Mouse (Mus musculus) heart, embryonic 16.5 days (tissue): ENCODE results near the gene Sox2. TPM values are rescaled to one million over a fixed set of nuclear protein-coding genes. Genes with fewer than 3 reads are reported as not detected.

Experiments
- ATAC-seq: fragments of 200-750 bp; cut with Nextera tagmentation; replicated peaks from 2 replicates; pipeline ENCODE4 v1.8.0; 2017; ENCODE audit warnings: moderate number of reproducible peaks; ENCODE audit not compliant: insufficient read depth, low FRiP score; ENCODE audit errors: extremely low read depth
- H3K27ac ChIP-seq: fragments of 300-500 bp; sonication (generic); 2 replicates; pipeline ENCODE4 v1.5.1; 2014; ENCODE audit warnings: mild to moderate bottlenecking, low read length, control low read depth, moderate library complexity
- H3K27me3 ChIP-seq: fragments of 300-500 bp; sonication (generic); 2 replicates; pipeline ENCODE4 v1.6.1; 2014; ENCODE audit warnings: low read length, mixed read lengths; ENCODE audit not compliant: control insufficient read depth, insufficient read depth
- H3K36me3 ChIP-seq: fragments of 300-500 bp; sonication (generic); 2 replicates; pipeline ENCODE4 v1.6.1; 2014; ENCODE audit not compliant: control insufficient read depth, insufficient read depth
- H3K4me1 ChIP-seq: fragments of 300-500 bp; sonication (generic); 2 replicates; pipeline ENCODE4 v1.6.1; 2014; ENCODE audit warnings: low read length, mixed read lengths; ENCODE audit not compliant: control insufficient read depth, insufficient read depth
- H3K4me2 ChIP-seq: fragments of 300-500 bp; sonication (generic); 2 replicates; pipeline ENCODE4 v1.6.1; 2014; ENCODE audit warnings: low read depth, mild to moderate bottlenecking, control low read depth, low read length
- H3K4me3 ChIP-seq: fragments of 300-500 bp; sonication (generic); 2 replicates; pipeline ENCODE4 v1.5.1; 2014; ENCODE audit warnings: mild to moderate bottlenecking, control low read depth, low read length
- H3K9ac ChIP-seq: fragments of 300-500 bp; sonication (generic); 2 replicates; pipeline ENCODE4 v1.6.1; 2014; ENCODE audit warnings: low read length, control low read depth
- H3K9me3 ChIP-seq: fragments of 300-500 bp; sonication (generic); replicated peaks from 2 replicates; pipeline ENCODE4 v1.6.1; 2016; ENCODE audit warnings: low read length; ENCODE audit not compliant: control insufficient read depth
- WGBS: fragments of 180-500 bp; shearing (Covaris S2); extraction: QIAGEN DNeasy Blood & Tissue Kit; methylation state at CpG from one replicate; pipeline ENCODE4 v1.1.7; 2014; 5-methylcytosine and 5-hydroxymethylcytosine counted together
- polyA plus RNA-seq: library from polyadenylated mRNA; unstranded; fragments of >200 nt; fragmentation: Nextera tagmentation; extraction: Ambion mirVana; gene quantifications from 2 replicates; pipeline ENCODE4 v1.2.1, GENCODE M21; 2015

Gene Sox2
- polyA plus RNA-seq, 1 experiment from 2014 or later, result 0.09 TPM

GRCm38 (mm10) chr3:34640690-34641600 lies 9.3 kb upstream of the Sox2 start:
- H3K4me1 ChIP-seq, result peaks cover 8% of the 10 kb centered on the region
- H3K27ac ChIP-seq, result no peak overlapping the region
- H3K9me3 ChIP-seq, result no peaks in the 10 kb centered on the region
- 5% methylated on average over 33 of the region's 33 CpGs for WGBS
- H3K36me3 ChIP-seq, result no peaks in the 10 kb centered on the region
- H3K9ac ChIP-seq, result no peak overlapping the region
- H3K4me2 ChIP-seq, result peak overlapping the region; percentile 26; the same call in 1 of the 2 replicates
- ATAC-seq, result no peak
- H3K27me3 ChIP-seq, result peaks cover 90% of the 10 kb centered on the region
- H3K4me3 ChIP-seq, result 0 out of 2 replicates have a peak overlapping the region, but pooled peaks have one; percentile 3

- Histone ChIP-seq H3K9me3 (no peaks in the 10 kb centered on the region), H3K9ac (no peak overlapping the region), H3K4me3 (peak overlapping the region; percentile 37), H3K27ac (no peak overlapping the region), H3K36me3 (no peaks in the 10 kb centered on the region), H3K27me3 (peaks cover 93% of the 10 kb centered on the region), H3K4me1 (peaks cover 8% of the 10 kb centered on the region), H3K4me2 (peak overlapping the region; percentile 52)
- 2% methylated on average over 38 of the region's 38 CpGs for WGBS
- ATAC-seq, result no peak
These were observed 8.3 kb upstream of the Sox2 start for GRCm38 (mm10) chr3:34641756-34642497.

DNA sequence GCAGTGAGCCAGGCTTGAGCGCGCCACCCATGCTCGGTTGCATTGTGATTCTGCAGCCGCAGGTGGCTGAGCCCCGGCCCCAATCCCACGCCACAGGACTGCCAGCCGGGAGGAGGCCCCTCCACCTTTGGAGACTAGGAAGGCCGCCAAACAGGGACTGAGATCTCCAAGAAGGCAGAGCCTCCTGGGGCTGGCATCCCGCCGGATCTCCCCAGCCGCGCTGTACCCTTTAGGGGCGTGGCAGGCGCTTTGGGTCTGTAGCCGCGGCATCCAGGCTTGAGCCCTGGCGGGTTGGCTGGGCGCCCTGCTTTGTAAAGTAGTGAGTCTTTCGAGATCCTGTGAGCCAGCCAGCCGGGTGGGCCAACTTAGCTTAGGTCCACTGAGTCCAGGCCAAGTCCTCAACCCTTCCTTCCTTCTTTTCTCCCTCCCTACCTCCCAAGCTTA lies 7.7 kb upstream of the Sox2 start:
- Histone ChIP-seq H3K9me3 (no peaks in the 10 kb centered on the region), H3K4me1 (peaks cover 8% of the 10 kb centered on the region), H3K9ac (no peak overlapping the region), H3K4me2 (peak overlapping the region; percentile 52), H3K36me3 (no peaks in the 10 kb centered on the region), H3K27me3 (peaks cover 93% of the 10 kb centered on the region), H3K4me3 (peak overlapping the region; percentile 37), H3K27ac (no peak overlapping the region)
- WGBS, result under 1% methylated on average over 20 of the region's 20 CpGs
- no peak for ATAC-seq

DNA sequence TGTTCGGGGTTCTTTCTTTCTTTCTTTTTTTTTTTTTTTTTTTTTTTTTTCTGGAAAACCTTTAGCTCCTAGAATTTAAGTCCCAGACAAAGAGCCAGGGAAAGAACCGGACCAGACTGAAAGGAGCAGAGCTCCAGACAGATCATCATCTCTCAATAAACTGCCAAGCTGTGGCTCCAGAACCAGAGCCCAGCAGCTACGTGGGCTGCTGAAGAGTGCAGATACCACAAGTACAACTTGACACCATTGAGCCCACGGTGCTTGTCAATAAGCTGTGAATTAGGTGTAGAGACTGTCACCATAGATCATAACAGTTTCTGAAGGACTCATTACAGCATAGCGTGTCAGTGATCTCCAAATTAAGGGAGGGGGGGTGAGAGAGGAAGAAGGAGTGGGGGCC lies 7.1 kb upstream of the Sox2 start:
- no peak overlapping the region for H3K4me3 ChIP-seq
- H3K4me1 ChIP-seq, result peaks cover 8% of the 10 kb centered on the region
- H3K9me3 ChIP-seq, result no peaks in the 10 kb centered on the region
- no peak overlapping the region for H3K9ac ChIP-seq
- ATAC-seq, result no peak
- H3K36me3 ChIP-seq, result no peaks in the 10 kb centered on the region
- no peak overlapping the region for H3K27ac ChIP-seq
- 10% methylated on average over 5 of the region's 5 CpGs for WGBS
- H3K27me3 ChIP-seq, result peaks cover 92% of the 10 kb centered on the region
- H3K4me2 ChIP-seq, result no peak overlapping the region

- no peak for ATAC-seq
- Histone ChIP-seq H3K27ac (no peak overlapping the region), H3K27me3 (peaks cover 92% of the 10 kb centered on the region), H3K4me3 (no peak overlapping the region), H3K4me2 (no peak overlapping the region), H3K9ac (no peak overlapping the region), H3K9me3 (no peaks in the 10 kb centered on the region), H3K36me3 (no peaks in the 10 kb centered on the region), H3K4me1 (peaks cover 8% of the 10 kb centered on the region)
- WGBS, result 4% methylated on average over 15 of the region's 15 CpGs
These were observed 6.6 kb upstream of the Sox2 start for GRCm38 (mm10) chr3:34643536-34644115.

DNA sequence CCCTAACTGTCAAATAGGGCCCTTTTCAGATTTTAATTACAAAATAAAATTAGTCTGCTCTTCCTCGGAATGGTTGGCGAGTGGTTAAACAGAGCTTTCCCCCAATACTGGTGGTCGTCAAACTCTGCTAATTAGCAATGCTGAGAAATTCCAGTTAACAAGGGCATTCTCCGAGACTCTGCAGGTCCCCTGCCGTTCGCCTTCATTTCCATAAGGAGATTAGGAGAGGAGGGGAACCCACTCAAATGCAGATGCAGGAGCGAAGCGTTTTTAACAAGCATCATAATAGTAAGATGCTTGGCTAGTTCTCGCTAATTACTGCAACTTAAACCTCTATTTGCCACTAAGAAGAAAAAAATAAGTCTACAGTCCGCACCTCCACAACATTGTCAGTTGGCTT lies 4.0 kb upstream of the Sox2 start:
- H3K4me1 ChIP-seq, result peaks cover 24% of the 10 kb centered on the region
- peaks cover 93% of the 10 kb centered on the region for H3K27me3 ChIP-seq
- no peak overlapping the region for H3K9ac ChIP-seq
- no peak overlapping the region for H3K4me2 ChIP-seq
- no peak overlapping the region for H3K27ac ChIP-seq
- H3K4me3 ChIP-seq, result no peak overlapping the region
- ATAC-seq, result no peak
- 3% methylated on average over 10 of the region's 10 CpGs for WGBS
- H3K9me3 ChIP-seq, result no peaks in the 10 kb centered on the region
- no peaks in the 10 kb centered on the region for H3K36me3 ChIP-seq

- peaks cover 19% of the 10 kb centered on the region for H3K4me1 ChIP-seq
- no peak overlapping the region for H3K4me2 ChIP-seq
- no peaks in the 10 kb centered on the region for H3K36me3 ChIP-seq
- no peak overlapping the region for H3K27ac ChIP-seq
- no peaks in the 10 kb centered on the region for H3K9me3 ChIP-seq
- H3K4me3 ChIP-seq, result no peak overlapping the region
- ATAC-seq, result no peak
- WGBS, result under 1% methylated on average over 14 of the region's 14 CpGs
- H3K9ac ChIP-seq, result no peak overlapping the region
- peaks cover 85% of the 10 kb centered on the region for H3K27me3 ChIP-seq
These were observed 2.5 kb upstream of the Sox2 start for GRCm38 (mm10) chr3:34647688-34648087.

- Histone ChIP-seq H3K27ac (no peak overlapping the region), H3K9ac (no peak overlapping the region), H3K4me2 (0 out of 2 replicates have a peak overlapping the region, but pooled peaks have one; percentile 12), H3K9me3 (no peaks in the 10 kb centered on the region), H3K36me3 (no peaks in the 10 kb centered on the region), H3K27me3 (peaks cover 83% of the 10 kb centered on the region), H3K4me3 (no peak overlapping the region), H3K4me1 (peaks cover 17% of the 10 kb centered on the region)
- ATAC-seq, result no peak
- WGBS, result 5% methylated on average over 19 of the region's 19 CpGs
These were observed 1.9 kb upstream of the Sox2 start for GRCm38 (mm10) chr3:34648105-34648832.
